Mouse (Mus musculus): ENCODE measurements around the gene Phlda3.

DNA sequence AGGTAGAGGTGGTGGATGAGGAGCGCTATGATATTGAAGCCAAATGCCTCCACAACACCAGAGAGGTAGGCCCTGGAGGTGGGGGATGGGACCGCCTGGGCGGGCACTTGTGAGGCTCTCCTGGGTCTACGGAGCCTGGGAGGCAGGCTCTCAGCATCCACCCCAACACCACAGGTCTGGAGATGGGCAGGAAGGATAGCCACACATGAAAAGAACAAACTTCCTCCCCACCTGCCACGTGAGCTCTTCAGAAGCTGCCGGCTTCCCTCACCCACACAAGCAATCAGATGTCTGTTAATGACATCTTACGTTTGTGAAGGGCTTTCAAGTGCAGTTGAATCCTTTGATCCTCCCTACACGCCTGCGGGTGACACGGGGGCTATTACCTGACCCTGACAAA is 41.6 kb downstream of the Phlda3 start:
- no peak for TF ChIP-seq CTCF (conservative IDR thresholded peaks at IDR 0.05; ENCODE audit: low read length)
- TF ChIP-seq POU5F1 (IDR thresholded peaks at IDR 0.05; ENCODE audit: borderline replicate concordance, low read length), result no peak
- no peak for TF ChIP-seq NANOG (IDR thresholded peaks at IDR 0.05; ENCODE audit: borderline replicate concordance, low read length)
